8 mouse cellular contexts compared by ENCODE assay signal in genomic region chr5:44798056-44798455, GRCm38 (mm10). TPM values are rescaled to one million over a fixed set of nuclear protein-coding genes. Genes with fewer than 3 reads are reported as not detected.
DNase-seq lines count a peak whose midpoint lies in the region; ATAC-seq and TF ChIP-seq lines count a peak whose summit lies in the region.
"Had no signal": no experiment of that assay in that cellular context is flagged by ENCODE, and none has a peak within 500 bp of the region (broad histone marks: within the 10 kb centered on the region; RNA-seq: fewer than 3 reads in every experiment).

No protein-coding gene starts in this region.

- peak overlapping the region; percentile 55 for H3K9ac ChIP-seq in forebrain, embryonic 15.5 days (replicated peaks)
- no peak overlapping the region for H3K9ac ChIP-seq in liver, embryonic 11.5 days (ENCODE audit: low read depth, low read length)
- H3K9ac ChIP-seq in stomach, embryonic 14.5 days (replicated peaks; ENCODE audit: low read depth, low read length), result peak overlapping the region; percentile 67

- no peak for DNase-seq in lung, adult 2 months
- no peak for DNase-seq in lung, postnatal 10 days
- no peak for DNase-seq in liver, embryonic 11.5 days (ENCODE audit: low spot score)
- no peak for DNase-seq in embryo, embryonic 9.5 days (ENCODE audit: extremely low spot score)
- DNase-seq: cerebellum, postnatal 36 days had no signal

- no peak for TF ChIP-seq POLR2A in lung, adult 2 months (IDR thresholded peaks at IDR 0.05; ENCODE audit: borderline replicate concordance, extremely low read depth, low read depth, low read length)

- H3K4me3 ChIP-seq in lung, adult 2 months (replicated peaks; ENCODE audit: extremely low read depth, low read depth, low read length), result peak overlapping the region; percentile 93
- peak overlapping the region; percentile 47 for H3K4me3 ChIP-seq in forebrain, embryonic 15.5 days
- H3K4me3 ChIP-seq in liver, embryonic 11.5 days (ENCODE audit: low read depth, low read length), result peak overlapping the region; percentile 39
- H3K4me3 ChIP-seq in stomach, embryonic 14.5 days (ENCODE audit: low read depth, low read length), result peak overlapping the region; percentile 46

- no peak for ATAC-seq in forebrain, embryonic 15.5 days (replicated peaks)
- no peak for ATAC-seq in liver, embryonic 11.5 days (replicated peaks; ENCODE audit: low FRiP score)
- no peak for ATAC-seq in stomach, embryonic 14.5 days (ENCODE audit: insufficient number of reproducible peaks, insufficient read depth, low FRiP score, low read depth)
- no peak for ATAC-seq in megakaryocyte progenitor cell, adult 5-6 weeks (replicated peaks; ENCODE audit: poor library complexity)

- peak overlapping the region; percentile 33; the same call in 1 of the 2 replicates for H3K27ac ChIP-seq in forebrain, embryonic 15.5 days (replicated peaks)
- H3K27ac ChIP-seq in liver, embryonic 11.5 days (ENCODE audit: low read depth, low read length), result no peak overlapping the region
- peak overlapping the region; percentile 72; the same call in 1 of the 2 replicates for H3K27ac ChIP-seq in stomach, embryonic 14.5 days (ENCODE audit: low read length)

- no peaks in the 10 kb centered on the region; the same call in 1 of the 2 replicates for H3K4me1 ChIP-seq in lung, adult 2 months (ENCODE audit: control insufficient read depth, insufficient read depth, low read length)
- H3K4me1 ChIP-seq in forebrain, embryonic 15.5 days, result peaks cover 15% of the 10 kb centered on the region
- H3K4me1 ChIP-seq in liver, embryonic 11.5 days (replicated peaks; ENCODE audit: control insufficient read depth, insufficient read depth, low read length), result no peaks in the 10 kb centered on the region
- peaks cover 15% of the 10 kb centered on the region for H3K4me1 ChIP-seq in stomach, embryonic 14.5 days (ENCODE audit: control insufficient read depth, insufficient read depth, low read length)

- no peak for TF ChIP-seq CTCF in lung, adult 2 months (IDR thresholded peaks at IDR 0.05; ENCODE audit: insufficient read depth, low read length)

- WGBS in lung, adult 2 months, result 13% methylated on average over 2 of the region's 2 CpGs
- 9% methylated on average over 2 of the region's 2 CpGs for WGBS in forebrain, embryonic 15.5 days
- WGBS in liver, embryonic 11.5 days, result 22% methylated on average over 2 of the region's 2 CpGs
- 7% methylated on average over 2 of the region's 2 CpGs for WGBS in stomach, embryonic 14.5 days

- no peaks in the 10 kb centered on the region for H3K27me3 ChIP-seq in forebrain, embryonic 15.5 days
- no peaks in the 10 kb centered on the region for H3K27me3 ChIP-seq in liver, embryonic 11.5 days (replicated peaks; ENCODE audit: control insufficient read depth, insufficient read depth, low read length)
- no peaks in the 10 kb centered on the region for H3K27me3 ChIP-seq in stomach, embryonic 14.5 days (ENCODE audit: control insufficient read depth, insufficient read depth, low read length)

- H3K4me2 ChIP-seq in forebrain, embryonic 15.5 days (replicated peaks), result peak overlapping the region; percentile 64
- peak overlapping the region; percentile 65 for H3K4me2 ChIP-seq in liver, embryonic 11.5 days
- H3K4me2 ChIP-seq in stomach, embryonic 14.5 days (replicated peaks; ENCODE audit: low read depth, low read length), result peak overlapping the region; percentile 55

- H3K9me3 ChIP-seq in forebrain, embryonic 15.5 days, result no peaks in the 10 kb centered on the region
- H3K9me3 ChIP-seq in liver, embryonic 11.5 days (ENCODE audit: control insufficient read depth, low read length), result no peaks in the 10 kb centered on the region
- H3K9me3 ChIP-seq in stomach, embryonic 14.5 days (ENCODE audit: control insufficient read depth, low read depth, low read length), result no peaks in the 10 kb centered on the region

- no peaks in the 10 kb centered on the region for H3K36me3 ChIP-seq in forebrain, embryonic 15.5 days
- H3K36me3 ChIP-seq in liver, embryonic 11.5 days (ENCODE audit: control insufficient read depth, insufficient read depth, low read length), result no peaks in the 10 kb centered on the region
- H3K36me3 ChIP-seq in stomach, embryonic 14.5 days (ENCODE audit: control insufficient read depth, insufficient read depth, low read length), result no peaks in the 10 kb centered on the region

RNA-seq across cellular contexts. Expression of gene Ldb2, which starts 1.4 kb away (rescaled TPM):
- 135 and 177 TPM in 2 replicates for polyA plus RNA-seq in lung, adult 2 months (2012; rRNA removed)
- polyA plus RNA-seq in forebrain, embryonic 15.5 days (2015; fragmentation: Nextera tagmentation; extraction: Ambion mirVana), result 65.8 and 71.8 TPM in 2 replicates
- 12.6 and 13.1 TPM in 2 replicates for polyA plus RNA-seq in liver, embryonic 11.5 days (2014; fragmentation: Nextera tagmentation; extraction: Ambion mirVana)
- 62.8 and 71.3 TPM in 2 replicates for polyA plus RNA-seq in stomach, embryonic 14.5 days (2014; fragmentation: Nextera tagmentation; extraction: Ambion mirVana)
- not detected in 2 replicates for total RNA-seq in megakaryocyte progenitor cell, adult 5-6 weeks (2015)
- total RNA-seq in megakaryocyte progenitor cell, adult 5-6 weeks (2017), result not detected in 2 replicates

Comparison
In these comparisons a context has a peak if more than half of its experiments do, and no peak if none do; other contexts are left out.
1. H3K4me3 ChIP-seq: peak in every context shown above with its lines; median percentile 93 in lung, adult 2 months; 47 in forebrain, embryonic 15.5 days; 46 in stomach, embryonic 14.5 days; 39 in liver, embryonic 11.5 days.